Mouse (Mus musculus) Patski (cell line): Measurements from ENCODE around the gene Miga1. TPM values are rescaled to one million over a fixed set of nuclear protein-coding genes. Genes with fewer than 3 reads are reported as not detected.

ENCODE experiments used
- ATAC-seq: fragments of 100-300 bp; one replicate; pipeline ENCODE4 v1.8.0; 2021
- CTCF ChIA-PET: fragments of 350-600 bp; sonication (Branson Sonifier 250); formaldehyde crosslinking; loops from one replicate; lab custom pipeline; 2022; ENCODE audit warnings: inconsistent platforms; lab: Charles Lee
- POLR2A ChIA-PET: fragments of 350-600 bp; sonication (Branson Sonifier 250); formaldehyde crosslinking; loops from one replicate; lab custom pipeline; 2022; ENCODE audit warnings: antibody characterized with exemption, inconsistent platforms; lab: Charles Lee
- DNase-seq: peaks from one replicate; pipeline ENCODE4 v3.0.0-alpha.2; 2011; ENCODE audit warnings: low read depth, low spot score
- H3K27me3 ChIP-seq: fragments of 371-371 bp; one replicate; pipeline ENCODE4 v1.5.1; 2021
- CTCF ChIP-seq: fragments of 100-300 bp; IDR thresholded peaks from one replicate; pipeline ENCODE4 v1.5.1; 2021
- in situ Hi-C: fragments of 300-500 bp; cut with MboI; formaldehyde crosslinking; loops from 3 replicates; pipeline ENCODE4 v1.11.1; 2018; ENCODE audit warnings: low pct_unique_long_range_greater_than_20kb, mixed read lengths
- polyA plus RNA-seq: library from polyadenylated mRNA; unstranded; gene quantifications from one replicate; pipeline ENCODE4 v1.2.3, GENCODE M21; 2021

The Miga1 gene
- polyA plus RNA-seq, 1 experiment from 2014 or later: 12.0 TPM

GRCm38 (mm10) chr3:152291895-152292294 lies 48.3 kb downstream of the Miga1 start:
- in situ Hi-C loops: no loop called here
- CTCF ChIA-PET: interaction anchor here (1.0 to 1.2 kb wide), 2 partner anchors 13 to 25 kb away, joined by 3 to 4 read pairs; no protein-coding TSS in a partner anchor
- DNase-seq (no peak), ATAC-seq (no peak)
- POLR2A ChIA-PET: no interaction called here
- no peak for TF ChIP-seq CTCF
- H3K27me3 ChIP-seq: no peaks in the 10 kb centered on the region

GRCm38 (mm10) chr3:152290175-152290798 lies 49.9 kb downstream of the Miga1 start:
- no peaks in the 10 kb centered on the region for H3K27me3 ChIP-seq
- in situ Hi-C loops: no loop called here
- TF ChIP-seq CTCF: no peak
- ChIA-PET POLR2A (no interaction called here), CTCF (interaction anchor here (0.6 to 1.8 kb wide), 6 partner anchors 19 to 1470 kb away, joined by 3 to 5 read pairs (median 4); no protein-coding TSS in a partner anchor)
- DNase-seq: no peak
- no peak for ATAC-seq

DNA sequence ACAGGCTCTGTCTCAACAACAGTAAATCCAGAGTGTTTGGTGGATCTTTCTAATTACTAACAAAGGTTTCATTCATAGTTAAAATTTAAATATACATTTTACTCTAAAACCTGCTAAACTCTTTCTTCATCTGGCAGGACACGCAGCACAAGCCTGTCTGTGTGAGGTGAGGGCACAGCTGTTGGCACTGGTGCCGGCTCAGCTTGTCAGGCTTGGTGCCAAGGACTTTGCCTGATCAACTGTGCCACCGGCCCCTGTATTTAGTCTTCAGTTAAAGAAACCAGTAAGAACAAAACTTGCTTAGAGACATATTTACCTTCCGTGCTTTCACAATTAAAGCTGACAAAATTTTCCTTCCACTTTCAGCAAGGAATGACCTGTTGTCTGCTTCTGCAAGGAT lies 51.5 kb downstream of the Miga1 start:
- H3K27me3 ChIP-seq: no peaks in the 10 kb centered on the region
- ChIA-PET CTCF (interaction anchor here (1.0 to 1.8 kb wide), 4 partner anchors 25 to 33 kb away, joined by 3 to 4 read pairs (median 3); no protein-coding TSS in a partner anchor), POLR2A (no interaction called here)
- TF ChIP-seq CTCF: no peak
- DNase-seq (no peak), ATAC-seq (no peak)
- in situ Hi-C loops: no loop called here

DNA sequence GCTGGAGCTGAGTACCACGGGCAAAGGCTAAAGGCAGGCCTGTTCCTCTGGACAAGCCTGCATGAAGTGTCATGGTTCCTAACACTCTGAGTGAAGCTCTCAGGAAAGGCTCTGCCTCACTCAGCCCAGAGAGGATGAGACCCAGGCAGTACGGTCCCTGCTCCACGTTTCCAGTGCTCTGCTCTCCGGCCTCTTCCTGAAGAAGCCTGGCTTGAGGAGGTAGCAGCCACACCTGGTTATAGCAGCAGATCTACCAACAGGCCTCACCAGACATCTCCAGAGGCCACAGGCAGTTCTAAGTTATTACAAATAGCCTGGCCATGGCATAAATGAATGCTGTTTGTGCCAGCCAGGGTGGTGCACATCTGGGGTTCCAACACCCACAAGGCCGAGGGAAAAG lies 51.9 kb downstream of the Miga1 start:
- DNase-seq (no peak), ATAC-seq (no peak)
- POLR2A ChIA-PET: no interaction called here
- CTCF ChIA-PET: interaction anchor here (1.0 to 1.4 kb wide), 3 partner anchors 24 to 27 kb away, joined by 3 read pairs; no protein-coding TSS in a partner anchor
- no peaks in the 10 kb centered on the region for H3K27me3 ChIP-seq
- in situ Hi-C loops: no loop called here
- TF ChIP-seq CTCF: no peak

GRCm38 (mm10) chr3:152287810-152288209 lies 52.4 kb downstream of the Miga1 start:
- DNase-seq (no peak), ATAC-seq (no peak)
- TF ChIP-seq CTCF: no peak
- POLR2A ChIA-PET: no interaction called here
- CTCF ChIA-PET: interaction anchor here (1.0 to 1.4 kb wide), 2 partner anchors 26 to 28 kb away, joined by 3 read pairs; no protein-coding TSS in a partner anchor
- in situ Hi-C loops: no loop called here
- H3K27me3 ChIP-seq: no peaks in the 10 kb centered on the region

GRCm38 (mm10) chr3:152284759-152285158 lies 55.4 kb downstream of the Miga1 start:
- H3K27me3 ChIP-seq: no peaks in the 10 kb centered on the region
- CTCF ChIA-PET: no interaction called here
- DNase-seq (no peak), ATAC-seq (no peak)
- in situ Hi-C loops: no loop called here
- POLR2A ChIA-PET: no interaction called here
- no peak for TF ChIP-seq CTCF

- CTCF ChIA-PET: no interaction called here
- DNase-seq (no peak), ATAC-seq (no peak)
- H3K27me3 ChIP-seq: no peaks in the 10 kb centered on the region
- TF ChIP-seq CTCF: no peak
- POLR2A ChIA-PET: no interaction called here
- in situ Hi-C loops: no loop called here
Measured at GRCm38 (mm10) chr3:152284306-152284705, 55.9 kb downstream of the Miga1 start.

DNA sequence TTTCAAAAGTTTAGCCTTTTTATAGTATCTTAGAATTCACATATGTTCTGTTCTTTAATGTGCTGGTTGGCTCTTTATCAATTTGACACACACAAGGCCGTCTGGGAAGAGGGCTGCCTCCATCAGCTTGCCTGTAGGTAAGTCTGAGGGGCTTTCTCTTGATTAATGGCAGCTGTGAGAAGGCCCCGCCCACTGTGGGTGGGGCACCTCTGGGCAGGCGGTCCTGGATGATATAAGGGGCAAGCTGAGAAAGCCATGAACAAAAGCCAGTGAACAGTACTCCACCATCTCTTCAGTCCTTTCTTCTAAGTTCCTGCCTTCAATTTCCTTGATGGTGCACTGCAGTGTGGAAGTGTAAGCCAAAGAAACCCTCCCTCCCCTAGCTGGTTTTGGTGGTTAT lies 58.1 kb downstream of the Miga1 start:
- in situ Hi-C loops: no loop called here

GRCm38 (mm10) chr3:152278431-152278830 lies 61.8 kb downstream of the Miga1 start:
- POLR2A ChIA-PET: no interaction called here
- DNase-seq (no peak), ATAC-seq (peak; percentile 68)
- no peak for TF ChIP-seq CTCF
- in situ Hi-C loops: no loop called here
- CTCF ChIA-PET: interaction anchor here (1.0 to 2.2 kb wide), 5 partner anchors 10 to 37 kb away, joined by 3 to 6 read pairs (median 5); partner anchors contain the start of gene Nexn
- H3K27me3 ChIP-seq: no peaks in the 10 kb centered on the region

More for the DNA sequence above, 58.1 kb downstream of the Miga1 start:
- no peak for DNase-seq
- ChIA-PET CTCF (interaction anchor here (1.0 to 1.9 kb wide), 5 partner anchors 10 to 34 kb away, joined by 3 to 6 read pairs (median 3); no protein-coding TSS in a partner anchor), POLR2A (no interaction called here)
- TF ChIP-seq CTCF: no peak
- ATAC-seq: no peak
- no peaks in the 10 kb centered on the region for H3K27me3 ChIP-seq

GRCm38 (mm10) chr3:152277912-152278311 lies 62.3 kb downstream of the Miga1 start:
- no peaks in the 10 kb centered on the region for H3K27me3 ChIP-seq
- DNase-seq: no peak
- ChIA-PET POLR2A (no interaction called here), CTCF (interaction anchor here (1.0 to 2.2 kb wide), 4 partner anchors 9 to 18 kb away, joined by 3 to 6 read pairs (median 4); partner anchors contain the start of gene Nexn)
- peak; percentile 14 for ATAC-seq
- TF ChIP-seq CTCF: no peak
- in situ Hi-C loops: no loop called here

- in situ Hi-C loops: no loop called here
- CTCF ChIA-PET: no interaction called here
- POLR2A ChIA-PET: interaction anchor here (0.8 kb wide), 1 partner anchor 16 kb away, joined by 4 read pairs; no protein-coding TSS in a partner anchor
- H3K27me3 ChIP-seq: no peaks in the 10 kb centered on the region
- no peak for TF ChIP-seq CTCF
- ATAC-seq: no peak
- no peak for DNase-seq
Measured at GRCm38 (mm10) chr3:152276935-152277334, 63.3 kb downstream of the Miga1 start.
